Mouse (Mus musculus) megakaryocyte, embryonic 14.5 days (primary cell): Measurements from ENCODE around the gene Lrrc28.

Experiments used
- FLI1 ChIP-seq: IDR thresholded peaks from 2 replicates; pipeline ENCODE4 v1.6.1; 2012; ENCODE audit warnings: low read length, inconsistent platforms, mixed read lengths
- GATA1 ChIP-seq: IDR thresholded peaks from 3 replicates; pipeline ENCODE4 v1.6.1; 2012; ENCODE audit warnings: mixed read lengths, low read length, inconsistent platforms, borderline replicate concordance

DNA sequence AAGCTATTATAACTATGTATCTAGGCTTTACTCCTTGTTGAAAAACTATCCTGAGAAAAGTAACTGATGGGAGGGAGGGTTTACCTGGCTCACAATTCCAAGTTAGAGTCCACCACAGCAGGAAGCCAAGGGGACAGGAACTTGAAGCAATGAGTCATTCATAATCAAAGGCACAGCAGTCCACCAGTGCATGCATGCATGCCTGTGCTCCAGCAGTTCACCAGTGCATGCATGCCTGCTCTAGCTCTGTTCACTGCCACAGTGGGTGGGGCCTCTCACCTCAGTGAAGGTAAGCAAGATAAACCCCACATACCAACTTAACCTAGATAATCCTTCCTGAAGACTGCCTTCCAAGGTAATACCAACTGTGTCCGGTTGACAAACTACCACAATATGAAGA lies 38.8 kb downstream of the Lrrc28 start:
- TF ChIP-seq GATA1 (no peak), FLI1 (no peak)
